Mouse (Mus musculus) lung, embryonic 16.5 days (tissue): Measurements from ENCODE around the gene Foxm1. TPM values are rescaled to one million over a fixed set of nuclear protein-coding genes. Genes with fewer than 3 reads are reported as not detected.
A peak's percentile ranks its signal among the peaks of the same experiment; 100 is the strongest.

Experiments
- ATAC-seq: fragments of 200-750 bp; cut with Nextera tagmentation; 2 replicates; pipeline ENCODE4 v1.8.0; 2017; ENCODE audit warnings: low read depth, mild to moderate bottlenecking, moderate library complexity
- H3K27ac ChIP-seq: fragments of 300-500 bp; sonication (generic); 2 replicates; pipeline ENCODE4 v1.5.1; 2014; ENCODE audit warnings: mild to moderate bottlenecking, control low read depth, low read length
- H3K27me3 ChIP-seq: fragments of 300-500 bp; sonication (generic); 2 replicates; pipeline ENCODE4 v1.6.1; 2014; ENCODE audit warnings: low read depth, low read length, mixed read lengths; ENCODE audit not compliant: control insufficient read depth, insufficient read depth
- H3K36me3 ChIP-seq: fragments of 300-500 bp; sonication (generic); 2 replicates; pipeline ENCODE4 v1.6.1; 2014; ENCODE audit warnings: low read length; ENCODE audit not compliant: control insufficient read depth, insufficient read depth
- H3K4me1 ChIP-seq: fragments of 300-500 bp; sonication (generic); replicated peaks from 2 replicates; pipeline ENCODE4 v1.6.1; 2014; ENCODE audit warnings: low read length, mixed read lengths; ENCODE audit not compliant: control insufficient read depth, insufficient read depth
- H3K4me2 ChIP-seq: fragments of 300-500 bp; sonication (generic); 2 replicates; pipeline ENCODE4 v1.6.1; 2014; ENCODE audit warnings: low read depth, low read length, control low read depth
- H3K4me3 ChIP-seq: fragments of 300-500 bp; sonication (generic); 2 replicates; pipeline ENCODE4 v1.5.1; 2014; ENCODE audit warnings: mild to moderate bottlenecking, low read length, control low read depth
- H3K9ac ChIP-seq: fragments of 300-500 bp; sonication (generic); 2 replicates; pipeline ENCODE4 v1.6.1; 2014; ENCODE audit warnings: low read length, control low read depth
- H3K9me3 ChIP-seq: fragments of 300-500 bp; sonication (generic); 2 replicates; pipeline ENCODE4 v1.6.1; 2016; ENCODE audit warnings: low read length; ENCODE audit not compliant: control insufficient read depth
- WGBS: fragments of 180-500 bp; shearing (Covaris S2); extraction: QIAGEN DNeasy Blood & Tissue Kit; methylation state at CpG from one replicate; pipeline ENCODE4 v1.1.7; 2014; 5-methylcytosine and 5-hydroxymethylcytosine counted together
- polyA plus RNA-seq: library from polyadenylated mRNA; unstranded; fragments of >200 nt; fragmentation: Nextera tagmentation; extraction: Ambion mirVana; gene quantifications from 2 replicates; pipeline ENCODE4 v1.2.1, GENCODE M21; 2015

Gene Foxm1
- polyA plus RNA-seq, 1 experiment from 2014 or later, result 43.2 TPM

DNA sequence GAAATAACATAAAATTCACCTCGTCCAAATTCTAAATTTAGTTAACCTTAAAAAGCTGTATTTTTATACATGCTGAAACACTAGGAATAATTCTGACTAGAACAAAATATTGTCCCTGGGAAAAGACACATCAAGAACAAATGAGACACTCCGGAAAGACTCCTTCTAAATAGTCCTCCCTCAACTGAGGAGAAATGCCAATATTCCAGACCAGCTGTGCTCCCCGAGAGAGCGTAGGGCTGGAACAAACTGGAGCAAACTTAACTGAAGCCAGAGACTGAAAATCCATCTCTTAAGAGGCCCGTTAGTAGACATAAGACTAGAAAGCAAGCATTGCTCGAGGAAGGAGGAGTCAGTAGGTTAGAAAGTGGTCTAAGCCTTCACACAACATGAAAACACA lies 16.0 kb upstream of the Foxm1 start:
- 79% methylated on average over 6 of the region's 6 CpGs for WGBS
- Histone ChIP-seq H3K36me3 (peaks cover 9% of the 10 kb centered on the region; the same call in 1 of the 2 replicates), H3K27ac (no peak overlapping the region), H3K4me2 (no peak overlapping the region), H3K4me1 (peaks cover 2% of the 10 kb centered on the region; the same call in 1 of the 2 replicates), H3K4me3 (no peak overlapping the region), H3K9ac (no peak overlapping the region), H3K9me3 (no peaks in the 10 kb centered on the region), H3K27me3 (no peaks in the 10 kb centered on the region)
- ATAC-seq, result no peak

DNA sequence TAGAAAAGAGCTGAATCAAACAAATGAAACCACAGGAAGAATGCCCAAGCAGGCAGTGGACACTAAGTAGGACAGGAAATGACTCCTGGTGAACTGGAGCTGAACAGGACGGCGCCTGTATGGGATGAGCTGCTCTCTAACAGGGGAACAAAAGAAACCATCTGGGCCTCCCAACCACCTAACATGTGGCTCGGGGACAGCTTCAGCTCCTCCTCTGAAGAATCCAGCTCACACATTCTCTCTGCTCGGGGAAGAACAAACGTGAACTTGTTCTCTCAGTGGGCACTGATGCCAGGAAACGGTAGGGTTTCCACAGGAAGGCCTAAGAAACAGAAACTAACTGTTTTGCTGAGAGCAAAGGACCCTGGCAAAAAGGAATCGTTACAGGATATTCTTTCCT lies 13.1 kb upstream of the Foxm1 start:
- ATAC-seq, result no peak; the same call in 1 of the 2 replicates
- H3K27ac ChIP-seq, result peak overlapping the region; percentile 49; the same call in 1 of the 2 replicates
- H3K9me3 ChIP-seq, result no peaks in the 10 kb centered on the region
- H3K9ac ChIP-seq, result no peak overlapping the region
- 0 out of 2 replicates have a peak, but pooled peaks cover 3% of the 10 kb centered on the region for H3K36me3 ChIP-seq
- no peaks in the 10 kb centered on the region for H3K27me3 ChIP-seq
- H3K4me1 ChIP-seq, result peaks cover 4% of the 10 kb centered on the region
- H3K4me2 ChIP-seq, result no peak overlapping the region
- no peak overlapping the region for H3K4me3 ChIP-seq
- 49% methylated on average over 7 of the region's 7 CpGs for whole genome bisulfite sequencing

DNA sequence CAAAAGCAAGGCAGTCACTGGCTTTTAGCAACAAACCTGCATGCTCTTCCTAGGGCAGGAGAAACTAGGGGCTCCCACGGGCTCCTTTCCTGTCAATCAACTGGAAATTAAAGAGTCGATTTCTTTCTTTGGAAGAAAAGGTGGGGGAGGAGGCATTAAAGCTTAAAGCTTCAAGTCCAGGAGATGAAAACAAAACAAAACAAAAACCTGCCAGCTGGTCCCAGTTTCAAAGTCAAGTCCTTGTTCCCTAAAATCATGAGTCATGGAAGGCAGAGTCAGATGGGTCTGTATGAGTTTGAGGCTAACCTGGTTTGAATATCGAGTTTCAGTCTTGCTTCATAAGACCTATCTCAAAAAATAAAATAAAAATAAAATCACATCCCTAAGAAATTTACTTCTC lies 8.6 kb upstream of the Foxm1 start:
- Histone ChIP-seq H3K27ac (no peak overlapping the region), H3K9ac (peak overlapping the region; percentile 20; the same call in 1 of the 2 replicates), H3K9me3 (no peaks in the 10 kb centered on the region), H3K27me3 (no peaks in the 10 kb centered on the region), H3K4me3 (peak overlapping the region; percentile 67), H3K36me3 (peaks cover 16% of the 10 kb centered on the region), H3K4me2 (peak overlapping the region; percentile 88), H3K4me1 (peaks cover 7% of the 10 kb centered on the region)
- no peak for ATAC-seq
- WGBS, result 54% methylated on average over 3 of the region's 3 CpGs

DNA sequence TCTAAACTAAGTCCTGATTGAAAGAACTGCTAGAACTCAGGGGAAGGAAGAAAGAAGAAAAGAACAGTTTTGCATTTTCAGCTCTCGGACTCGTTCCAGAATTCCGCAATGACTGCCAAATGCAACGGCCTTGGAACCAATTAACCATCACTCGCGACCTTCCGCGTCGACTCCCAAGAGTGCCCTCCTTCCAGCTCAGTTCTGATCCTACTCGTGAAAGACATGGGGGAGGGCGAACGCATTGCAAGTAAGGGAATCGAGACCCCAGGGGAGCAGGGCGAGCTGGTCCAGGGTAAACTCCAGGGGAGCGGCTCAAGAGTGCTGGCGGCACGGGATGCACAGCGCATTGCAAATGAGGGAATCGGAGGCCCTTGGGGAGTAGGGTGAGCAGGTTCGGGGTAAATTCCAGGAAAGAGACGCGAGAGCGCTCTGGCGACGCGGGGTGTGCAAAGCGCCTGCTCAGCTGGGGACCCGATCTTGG lies 7.5 kb upstream of the Foxm1 start:
- Histone ChIP-seq H3K27me3 (no peaks in the 10 kb centered on the region), H3K9me3 (no peaks in the 10 kb centered on the region), H3K36me3 (peaks cover 16% of the 10 kb centered on the region), H3K4me2 (peak overlapping the region; percentile 88), H3K4me3 (peak overlapping the region; percentile 67), H3K27ac (peak overlapping the region; percentile 72), H3K9ac (peak overlapping the region; percentile 86), H3K4me1 (peaks cover 7% of the 10 kb centered on the region)
- under 1% methylated on average over 28 of the region's 28 CpGs for WGBS
- peak; percentile 67 for ATAC-seq

DNA sequence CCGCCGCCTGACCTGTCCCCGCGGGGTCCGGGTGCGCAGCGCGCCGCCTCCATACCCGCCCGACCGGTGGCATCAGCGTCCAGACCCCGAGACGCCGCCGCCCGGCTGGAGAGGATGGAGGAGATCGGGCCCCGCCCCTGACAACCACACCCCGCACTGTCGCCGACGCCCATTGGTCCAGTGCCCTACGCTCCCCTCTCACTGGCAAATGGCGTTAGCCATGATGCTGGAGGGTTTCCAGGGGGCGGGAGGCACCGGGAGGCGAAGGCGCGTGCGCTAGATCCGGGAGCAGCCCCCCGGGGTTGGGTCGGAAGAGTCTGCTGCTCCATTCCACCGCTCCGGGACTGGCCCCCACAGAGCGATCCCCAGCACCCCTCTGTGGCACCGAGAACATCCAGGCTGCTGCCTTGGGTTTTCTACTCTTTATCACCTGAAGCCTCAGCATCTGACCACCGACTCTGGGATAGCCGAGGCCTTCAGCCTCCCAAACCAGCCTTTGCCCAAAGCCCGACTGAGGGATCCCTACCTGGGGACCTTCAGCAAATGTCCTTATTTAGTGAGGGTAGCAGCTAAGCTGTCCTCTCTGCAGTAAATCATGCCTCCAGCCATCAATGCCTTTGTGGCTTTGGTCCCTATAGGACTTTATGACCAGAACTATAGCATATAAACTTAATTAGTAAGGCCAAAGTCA lies 6.9 kb upstream of the Foxm1 start, which contains the start of gene Tulp3:
Gene Tulp3 (minus strand): TSS at position 126 of the 691 bp plus-strand sequence.
- Histone ChIP-seq H3K27ac (peak within 1 kb of the TSS; percentile 72), H3K4me1 (peaks cover 9% of the 10 kb centered on the region), H3K9me3 (no peaks in the 10 kb centered on the region), H3K9ac (peak within 1 kb of the TSS; percentile 86), H3K4me2 (peak within 1 kb of the TSS; percentile 88), H3K36me3 (peaks cover 14% of the 10 kb centered on the region), H3K27me3 (no peaks in the 10 kb centered on the region), H3K4me3 (peak within 1 kb of the TSS; percentile 67)
- ATAC-seq, result peak; percentile 99
- under 1% methylated on average over 39 of the region's 42 CpGs for WGBS

DNA sequence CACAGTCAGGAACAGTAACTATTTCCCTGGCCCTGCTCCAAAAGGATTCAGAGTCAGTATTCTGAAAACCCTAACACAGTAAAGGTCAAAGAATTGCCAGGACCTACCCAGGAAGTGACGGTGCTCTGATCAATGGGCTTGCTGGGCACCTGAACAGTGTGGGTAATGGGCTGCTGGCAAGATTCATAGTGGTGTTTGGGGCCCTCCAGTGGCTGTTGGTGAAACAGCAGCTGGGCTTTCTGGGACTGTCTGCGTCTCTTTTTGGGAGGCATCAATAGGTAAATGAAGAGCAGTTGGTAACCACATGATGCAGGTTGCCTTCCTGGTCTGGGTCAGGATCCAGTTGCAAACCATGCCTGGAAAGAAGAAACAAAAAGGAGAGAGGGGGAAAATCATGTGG lies 3.8 kb upstream of the Foxm1 start:
- H3K9ac ChIP-seq, result no peak overlapping the region
- ATAC-seq, result no peak
- 33% methylated on average over 2 of the region's 2 CpGs for WGBS
- H3K27ac ChIP-seq, result no peak overlapping the region
- peaks cover 13% of the 10 kb centered on the region for H3K36me3 ChIP-seq
- no peaks in the 10 kb centered on the region for H3K27me3 ChIP-seq
- no peaks in the 10 kb centered on the region for H3K9me3 ChIP-seq
- no peak overlapping the region for H3K4me3 ChIP-seq
- H3K4me1 ChIP-seq, result peaks cover 24% of the 10 kb centered on the region
- H3K4me2 ChIP-seq, result no peak overlapping the region

DNA sequence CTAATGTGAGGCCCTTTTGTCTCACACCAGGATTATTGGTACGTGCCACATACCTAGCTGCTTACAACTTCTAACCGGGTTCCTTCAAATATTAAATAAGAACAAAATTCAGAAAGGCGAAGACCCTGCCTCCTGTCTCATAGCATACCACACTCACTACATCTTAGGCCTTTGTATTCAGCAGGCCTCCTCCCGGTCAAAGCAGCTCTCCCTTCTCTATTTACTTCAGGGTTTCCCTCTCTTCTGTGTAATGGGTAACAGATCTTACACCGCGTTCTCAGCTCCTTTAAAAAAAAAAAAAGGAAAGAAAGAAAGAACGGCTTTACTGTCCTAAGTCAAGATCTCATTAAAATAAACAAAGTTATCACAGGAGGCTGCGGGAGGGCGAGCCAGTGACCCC lies 866 bp upstream of the Foxm1 start:
- WGBS, result 12% methylated on average over 9 of the region's 9 CpGs
- peaks cover 16% of the 10 kb centered on the region for H3K4me1 ChIP-seq
- peak overlapping the region; percentile 87 for H3K4me3 ChIP-seq
- peaks cover 18% of the 10 kb centered on the region for H3K36me3 ChIP-seq
- peak overlapping the region; percentile 97 for H3K27ac ChIP-seq
- peak overlapping the region; percentile 89 for H3K9ac ChIP-seq
- H3K9me3 ChIP-seq, result no peaks in the 10 kb centered on the region
- peak overlapping the region; percentile 78 for H3K4me2 ChIP-seq
- no peaks in the 10 kb centered on the region for H3K27me3 ChIP-seq
- no peak for ATAC-seq

DNA sequence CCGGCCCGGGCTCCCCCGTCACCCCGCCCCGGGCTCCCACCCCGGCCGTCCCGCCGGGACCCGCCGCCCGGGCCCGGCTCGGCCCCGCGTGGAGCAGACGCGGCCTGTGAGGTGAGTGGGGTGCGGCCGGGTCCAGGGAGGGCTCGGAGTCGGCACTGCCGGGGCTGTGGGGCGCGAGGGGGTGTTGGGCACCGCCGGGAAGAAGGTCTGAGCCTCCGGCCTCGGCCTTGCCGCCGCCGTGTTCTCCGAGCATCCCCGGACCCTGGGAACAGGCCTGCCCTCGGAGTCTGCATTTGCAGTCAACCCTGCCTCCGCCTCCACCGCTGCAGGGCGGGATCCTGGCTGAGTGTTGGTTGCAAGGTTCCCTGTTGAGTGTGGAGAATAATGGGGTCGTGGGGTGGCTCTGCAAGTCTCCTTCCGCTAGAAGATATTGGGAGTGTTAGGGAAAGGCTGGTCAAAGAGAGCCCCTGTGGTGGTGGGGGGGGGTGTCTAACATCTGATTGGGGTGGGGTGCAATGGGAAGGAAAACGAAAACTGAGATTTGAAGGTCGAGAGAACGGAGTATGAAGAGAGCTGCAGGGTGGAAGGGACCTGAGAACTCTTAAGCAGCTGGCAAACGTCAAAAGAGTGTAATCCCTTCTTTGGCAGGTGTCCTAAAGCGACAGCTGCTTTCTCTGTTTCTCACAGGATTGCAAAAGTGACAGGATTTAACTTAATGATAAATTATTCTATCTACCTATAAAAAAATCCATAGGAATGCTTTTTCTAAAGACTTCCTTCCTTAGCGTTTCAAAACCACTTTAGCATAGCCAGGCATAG lies 449 bp downstream of the Foxm1 start:
- WGBS, result 2% methylated on average over 44 of the region's 46 CpGs
- H3K27ac ChIP-seq, result peak overlapping the region; percentile 97
- H3K36me3 ChIP-seq, result peaks cover 20% of the 10 kb centered on the region
- H3K4me1 ChIP-seq, result peaks cover 16% of the 10 kb centered on the region
- peak overlapping the region; percentile 78 for H3K4me2 ChIP-seq
- H3K9me3 ChIP-seq, result no peaks in the 10 kb centered on the region
- peak overlapping the region; percentile 89 for H3K9ac ChIP-seq
- peak; percentile 6 for ATAC-seq
- peak overlapping the region; percentile 87 for H3K4me3 ChIP-seq
- H3K27me3 ChIP-seq, result no peaks in the 10 kb centered on the region

DNA sequence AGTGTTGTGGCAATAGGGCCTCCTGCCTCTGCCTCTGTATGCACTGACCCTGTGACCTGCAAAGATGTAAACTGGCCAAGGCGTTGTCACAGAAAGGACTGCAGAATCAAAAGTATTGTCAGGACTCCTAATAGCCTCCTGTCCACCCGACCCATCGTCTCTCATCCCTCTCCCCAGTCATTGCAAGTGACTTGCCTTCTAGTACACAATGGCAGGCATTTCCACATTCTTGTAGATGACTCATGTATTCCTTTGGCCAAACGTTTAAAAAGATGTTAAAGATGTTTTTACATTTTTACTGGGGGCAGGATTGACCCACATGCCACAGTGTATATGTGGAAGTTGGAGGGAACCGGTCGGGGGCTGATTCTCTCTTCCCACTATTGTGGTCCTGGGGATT lies 2.0 kb downstream of the Foxm1 start:
- H3K4me3 ChIP-seq, result no peak overlapping the region
- H3K27me3 ChIP-seq, result no peaks in the 10 kb centered on the region
- ATAC-seq, result no peak

More for the DNA sequence above, 2.0 kb downstream of the Foxm1 start:
- Histone ChIP-seq H3K9ac (no peak overlapping the region), H3K4me2 (no peak overlapping the region), H3K36me3 (peaks cover 22% of the 10 kb centered on the region), H3K4me1 (peaks cover 16% of the 10 kb centered on the region), H3K27ac (no peak overlapping the region), H3K9me3 (no peaks in the 10 kb centered on the region)
- 65% methylated on average over 6 of the region's 6 CpGs for WGBS
